Mouse (Mus musculus) right cerebral cortex, postnatal 4 days (tissue): ENCODE measurements around the gene Mast4.

ENCODE experiments used
- DNase-seq: peaks from one replicate; pipeline ENCODE4 v3.0.0-alpha.2; 2022

Mast4 gene

GRCm38 (mm10) chr13:102850594-102850993, 483.7 kb downstream of the Mast4 start:
- DNase-seq, result no peak

GRCm38 (mm10) chr13:102849068-102849467, 485.2 kb downstream of the Mast4 start:
- no peak for DNase-seq

- DNase-seq, result no peak
Observed at GRCm38 (mm10) chr13:102846473-102846872, 487.8 kb downstream of the Mast4 start.

GRCm38 (mm10) chr13:102842715-102843114, 491.6 kb downstream of the Mast4 start:
- no peak for DNase-seq

- no peak for DNase-seq
Observed at GRCm38 (mm10) chr13:102842237-102842636, 492.1 kb downstream of the Mast4 start.

GRCm38 (mm10) chr13:102839741-102840482, 494.4 kb downstream of the Mast4 start:
- no peak for DNase-seq

- no peak for DNase-seq
Observed at GRCm38 (mm10) chr13:102837427-102837826, 496.9 kb downstream of the Mast4 start.

GRCm38 (mm10) chr13:102835336-102835735, 499.0 kb downstream of the Mast4 start:
- DNase-seq, result no peak

GRCm38 (mm10) chr13:102818287-102818686, 516.0 kb downstream of the Mast4 start:
- DNase-seq, result no peak

GRCm38 (mm10) chr13:102816689-102817088, 517.6 kb downstream of the Mast4 start:
- no peak for DNase-seq

DNA sequence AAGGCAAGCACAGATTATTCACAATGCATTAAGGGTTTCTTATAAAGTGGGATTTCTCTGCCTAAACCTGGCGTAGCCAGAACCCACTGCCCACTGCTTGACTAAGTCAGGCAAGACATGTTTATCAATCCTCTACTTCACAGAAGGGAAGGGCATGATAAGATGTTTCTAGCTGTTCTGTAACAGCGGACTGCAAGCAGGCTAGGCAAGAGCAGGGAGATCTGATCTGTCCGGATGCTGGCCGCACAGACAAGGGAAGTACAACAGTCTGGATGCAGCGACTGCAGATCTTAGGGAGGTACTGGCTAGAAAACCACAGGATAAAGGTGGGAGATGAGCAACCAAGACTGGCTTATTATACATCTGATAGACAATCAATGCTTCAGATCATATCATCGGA, 519.1 kb downstream of the Mast4 start:
- no peak for DNase-seq

DNA sequence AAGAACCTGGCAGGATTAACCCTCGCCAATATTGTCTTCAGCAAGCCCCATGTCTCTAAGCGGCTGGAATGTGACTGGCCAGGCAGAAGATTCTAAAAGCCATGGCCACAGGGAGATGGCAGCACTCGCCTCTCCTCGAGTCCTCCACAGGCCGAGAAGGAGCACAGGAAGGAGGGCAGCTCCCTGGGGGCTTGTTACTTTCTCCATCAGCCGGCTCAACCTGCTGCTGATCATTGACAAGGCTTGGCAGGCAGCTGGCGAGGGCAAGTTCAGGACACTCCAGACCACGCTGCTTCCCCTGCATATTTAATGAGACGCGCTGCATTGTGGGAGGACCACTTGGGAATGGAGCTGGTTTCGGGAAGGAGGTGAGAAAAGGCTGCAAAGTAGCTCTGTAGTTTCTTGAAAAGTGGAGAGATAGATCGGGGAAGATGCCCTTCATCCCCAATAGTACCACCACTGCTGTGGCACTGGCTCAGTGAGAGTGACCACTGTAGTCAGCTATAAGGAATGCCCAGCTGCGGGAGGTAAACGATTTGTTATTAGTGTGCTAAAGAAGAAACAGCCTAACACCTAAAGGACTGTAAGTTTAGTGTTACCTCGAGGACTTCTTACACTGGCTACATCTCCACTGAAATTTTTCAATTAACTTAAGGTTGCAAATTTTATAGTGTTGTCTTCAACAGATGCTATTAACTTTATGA, 523.0 kb downstream of the Mast4 start:
- DNase-seq, result peak; percentile 32

- peak; percentile 36 for DNase-seq
Observed at GRCm38 (mm10) chr13:102806652-102807051, 527.6 kb downstream of the Mast4 start.

- no peak for DNase-seq
Observed at GRCm38 (mm10) chr13:102805190-102805589, 529.1 kb downstream of the Mast4 start.

DNA sequence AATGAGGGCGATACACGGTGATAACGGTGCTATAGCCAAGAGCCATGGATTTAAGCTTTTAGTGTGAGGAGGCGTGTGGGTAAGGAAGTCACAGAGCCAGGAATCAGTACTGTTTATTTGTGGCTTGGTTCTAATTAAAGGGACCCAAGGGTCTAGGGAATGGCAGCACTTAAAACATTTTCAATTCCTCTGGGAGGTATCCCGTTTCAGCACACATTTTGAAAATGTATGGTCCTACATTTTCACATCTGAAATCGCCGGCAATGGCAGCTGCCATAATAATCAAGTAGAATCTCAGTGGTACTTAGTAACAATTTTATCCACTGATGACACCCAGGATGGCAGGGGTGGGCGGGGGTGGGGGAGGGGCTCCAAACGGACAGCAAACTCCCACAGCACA, 531.1 kb downstream of the Mast4 start:
- DNase-seq, result no peak

DNA sequence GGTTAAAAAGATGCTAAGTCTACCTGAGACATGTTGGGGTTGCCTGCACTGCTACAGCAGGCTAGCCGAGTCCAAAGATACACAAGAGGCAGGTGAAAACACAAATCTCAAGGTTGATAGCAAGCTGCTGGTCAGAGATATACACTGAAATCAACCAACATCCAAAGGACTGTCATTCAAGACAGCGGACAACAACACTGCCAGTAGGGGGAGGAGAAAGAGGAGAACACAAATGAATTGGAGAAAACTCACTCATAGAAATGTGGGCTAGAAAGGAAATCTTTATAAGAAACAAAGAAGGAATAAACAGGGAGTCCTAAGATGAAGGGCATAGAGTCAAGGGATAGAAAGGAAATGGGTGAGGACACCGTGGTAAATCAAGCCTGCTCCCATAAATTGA, 542.1 kb downstream of the Mast4 start:
- no peak for DNase-seq

DNA sequence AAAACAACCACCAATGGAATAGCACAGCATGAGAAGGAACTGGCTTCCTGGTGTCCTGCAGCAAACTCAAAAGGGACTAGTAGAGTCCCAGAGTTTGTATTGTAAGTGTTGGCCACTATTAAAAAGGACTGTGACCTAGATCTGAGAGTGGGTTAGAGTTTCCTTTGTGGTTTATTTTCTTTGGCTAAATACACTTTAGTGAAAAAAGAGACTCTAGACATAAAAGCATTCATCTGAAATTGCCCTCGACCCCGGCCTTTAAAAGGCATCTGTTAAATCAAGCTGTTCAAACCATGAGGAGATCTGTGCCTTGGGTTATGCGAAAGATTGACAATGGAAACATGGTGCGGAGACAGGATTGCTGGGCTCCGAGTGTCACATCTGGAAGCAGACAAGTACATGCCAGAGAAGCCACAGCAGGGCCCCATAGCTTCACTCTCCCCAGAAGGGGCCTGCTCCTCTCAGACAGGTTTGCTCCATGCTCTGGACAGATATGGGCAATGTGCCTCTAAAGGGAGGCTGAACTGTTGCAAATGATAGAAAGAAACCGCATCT, 543.6 kb downstream of the Mast4 start:
- no peak for DNase-seq

DNA sequence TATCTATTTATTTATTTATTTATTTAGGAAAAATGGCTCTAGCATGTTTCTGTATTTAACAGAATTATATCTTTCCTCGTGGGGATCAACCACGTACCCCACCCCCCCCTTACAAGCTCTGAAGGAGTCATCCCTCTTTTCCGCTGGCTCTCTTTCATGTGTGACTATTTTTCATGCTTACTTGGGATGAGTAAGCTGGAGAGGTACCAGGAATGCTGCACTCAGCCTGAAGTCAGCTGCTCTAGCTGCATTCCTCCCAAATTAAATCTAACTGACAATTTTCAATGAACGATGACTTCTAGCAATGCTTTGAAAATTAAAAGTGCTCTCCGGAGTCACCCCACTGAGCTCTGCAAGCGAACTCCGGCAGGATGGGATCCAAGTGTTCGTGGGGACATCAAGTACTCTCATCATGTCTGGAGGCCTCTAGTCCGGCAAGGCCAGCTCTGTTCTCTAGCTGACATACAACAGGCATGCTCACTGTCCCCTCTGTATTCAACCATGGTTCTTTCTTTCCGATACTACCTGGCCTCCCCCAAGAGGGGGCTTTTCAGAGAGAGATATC, 547.5 kb downstream of the Mast4 start:
- no peak for DNase-seq

DNA sequence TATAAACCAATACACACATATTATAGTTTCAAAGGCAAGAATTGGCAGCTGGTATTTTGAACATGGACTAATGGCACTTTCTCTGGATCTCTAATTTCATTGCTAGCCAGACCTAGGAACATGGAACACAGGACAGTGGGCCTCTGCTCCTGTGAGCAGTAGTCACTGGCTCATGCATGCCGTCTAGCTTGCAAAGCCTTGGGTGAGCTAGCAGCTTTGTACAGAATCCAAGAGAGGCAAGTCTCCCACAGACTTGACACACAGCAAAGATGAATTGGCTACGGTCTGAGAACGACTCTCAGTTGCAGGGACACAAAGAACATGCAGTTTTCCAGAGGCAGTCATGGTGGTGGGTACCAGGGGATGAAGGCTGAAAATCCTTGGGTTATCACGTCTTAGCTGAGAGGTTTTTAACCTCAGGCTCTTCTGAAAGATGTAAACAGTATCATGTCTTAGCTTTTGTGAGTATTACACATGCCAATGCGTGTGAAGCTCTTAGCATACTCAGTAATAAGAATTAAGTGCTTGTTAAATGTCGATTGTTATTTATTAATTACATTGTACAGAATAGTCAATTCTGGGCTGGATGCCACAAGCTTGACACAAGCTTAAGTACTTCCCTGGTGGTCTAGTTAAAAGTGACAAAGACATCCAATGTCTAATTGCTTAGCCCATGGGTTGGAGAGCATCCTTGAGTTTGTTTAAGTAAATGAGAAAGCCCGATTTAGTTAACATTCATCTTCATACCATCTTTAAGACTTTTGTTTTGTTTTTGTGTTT, 550.6 kb downstream of the Mast4 start:
- no peak for DNase-seq

DNA sequence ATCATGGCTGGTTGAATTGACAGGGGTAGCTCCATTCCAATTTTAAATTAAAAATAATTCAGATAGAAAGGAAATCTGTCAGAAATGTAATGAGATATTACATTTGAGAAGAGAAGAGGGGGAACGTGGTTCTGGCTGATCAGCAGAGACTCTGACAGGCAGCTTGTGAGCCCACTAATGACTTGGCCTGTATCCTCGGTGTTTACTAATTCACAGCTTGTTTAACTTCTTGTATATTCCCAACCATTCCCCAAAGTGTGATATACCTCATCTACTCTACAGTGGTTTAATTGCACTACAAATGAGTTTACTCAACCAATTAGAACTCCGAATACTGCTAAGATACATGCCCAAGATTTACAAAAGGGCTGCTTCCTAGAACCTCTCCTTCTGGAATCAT, 555.0 kb downstream of the Mast4 start:
- DNase-seq, result no peak

- no peak for DNase-seq
Observed at GRCm38 (mm10) chr13:102778859-102779258, 555.4 kb downstream of the Mast4 start.

- DNase-seq, result no peak
Observed at GRCm38 (mm10) chr13:102775506-102775905, 558.8 kb downstream of the Mast4 start.

GRCm38 (mm10) chr13:102774786-102775201, 559.5 kb downstream of the Mast4 start:
- peak; percentile 13 for DNase-seq
